Mouse (Mus musculus) kidney, embryonic 14.5 days (tissue): ENCODE measurements at regions not wholly inside any gene's neighbourhood (a gene's known extent, or its start where the extent isn't known, plus 50 kb on each side); places are given as distances from the start of the nearest gene placed in this dataset.

Source experiments
- ATAC-seq: fragments of 200-750 bp; cut with Nextera tagmentation; 2 replicates; pipeline ENCODE4 v1.8.0; 2017; ENCODE audit warnings: moderate number of reproducible peaks, mild to moderate bottlenecking, moderate TSS enrichment, moderate library complexity; ENCODE audit not compliant: low FRiP score, low TSS enrichment
- H3K27ac ChIP-seq: fragments of 300-500 bp; sonication (generic); 2 replicates; pipeline ENCODE4 v1.5.1; 2014; ENCODE audit warnings: low read depth, mild to moderate bottlenecking, low read length, moderate library complexity, mixed read lengths
- H3K27me3 ChIP-seq: fragments of 300-500 bp; sonication (generic); 2 replicates; pipeline ENCODE4 v1.6.1; 2014; ENCODE audit warnings: mild to moderate bottlenecking, low read length; ENCODE audit not compliant: control insufficient read depth, insufficient read depth
- H3K36me3 ChIP-seq: fragments of 300-500 bp; sonication (generic); 2 replicates; pipeline ENCODE4 v1.6.1; 2014; ENCODE audit warnings: low read length, mixed read lengths; ENCODE audit not compliant: control insufficient read depth, insufficient read depth
- H3K4me1 ChIP-seq: fragments of 300-500 bp; sonication (generic); 2 replicates; pipeline ENCODE4 v1.6.1; 2014; ENCODE audit warnings: low read length, mixed read lengths; ENCODE audit not compliant: control insufficient read depth, insufficient read depth
- H3K4me2 ChIP-seq: fragments of 300-500 bp; sonication (generic); replicated peaks from 2 replicates; pipeline ENCODE4 v1.6.1; 2014; ENCODE audit warnings: low read depth, mild to moderate bottlenecking, low read length
- H3K4me3 ChIP-seq: fragments of 300-500 bp; sonication (generic); 2 replicates; pipeline ENCODE4 v1.5.1; 2014; ENCODE audit warnings: mild to moderate bottlenecking, low read length
- H3K9ac ChIP-seq: fragments of 300-500 bp; sonication (generic); 2 replicates; pipeline ENCODE4 v1.6.1; 2014; ENCODE audit warnings: low read depth, mild to moderate bottlenecking, low read length, moderate library complexity
- H3K9me3 ChIP-seq: fragments of 300-500 bp; sonication (generic); 2 replicates; pipeline ENCODE4 v1.6.1; 2016; ENCODE audit warnings: low read length; ENCODE audit not compliant: control insufficient read depth
- WGBS: fragments of 180-500 bp; shearing (Covaris S2); extraction: QIAGEN DNeasy Blood & Tissue Kit; methylation state at CpG from one replicate; pipeline ENCODE4 v1.1.7; 2014; 5-methylcytosine and 5-hydroxymethylcytosine counted together

GRCm38 (mm10) chr8:90762390-90762789 lies 54.8 kb downstream of the Gm19935 start:
- H3K27ac ChIP-seq, result no peak overlapping the region
- no peak overlapping the region for H3K4me2 ChIP-seq
- no peak overlapping the region for H3K9ac ChIP-seq
- no peaks in the 10 kb centered on the region for H3K4me1 ChIP-seq
- WGBS, result 83% methylated on average over 7 of the region's 7 CpGs
- H3K9me3 ChIP-seq, result no peaks in the 10 kb centered on the region
- ATAC-seq, result no peak
- no peak overlapping the region for H3K4me3 ChIP-seq
- no peaks in the 10 kb centered on the region for H3K27me3 ChIP-seq
- H3K36me3 ChIP-seq, result no peaks in the 10 kb centered on the region

- no peak for ATAC-seq
- H3K36me3 ChIP-seq, result no peaks in the 10 kb centered on the region
Observed at GRCm38 (mm10) chr8:90761947-90762346, 55.2 kb downstream of the Gm19935 start.

GRCm38 (mm10) chr8:90761446-90761845 lies 55.7 kb downstream of the Gm19935 start:
- Histone ChIP-seq H3K27me3 (no peaks in the 10 kb centered on the region), H3K4me3 (no peak overlapping the region), H3K9ac (no peak overlapping the region), H3K4me2 (no peak overlapping the region), H3K36me3 (no peaks in the 10 kb centered on the region), H3K27ac (no peak overlapping the region), H3K4me1 (no peaks in the 10 kb centered on the region), H3K9me3 (no peaks in the 10 kb centered on the region)
- ATAC-seq, result no peak
- 85% methylated on average over 4 of the region's 4 CpGs for WGBS

More at GRCm38 (mm10) chr8:90761947-90762346, 55.2 kb downstream of the Gm19935 start:
- Histone ChIP-seq H3K9me3 (no peaks in the 10 kb centered on the region), H3K4me2 (no peak overlapping the region), H3K9ac (no peak overlapping the region), H3K4me1 (no peaks in the 10 kb centered on the region), H3K27me3 (no peaks in the 10 kb centered on the region), H3K27ac (no peak overlapping the region), H3K4me3 (no peak overlapping the region)
- WGBS, result 94% methylated on average over 5 of the region's 5 CpGs

- no peak overlapping the region for H3K4me3 ChIP-seq
- H3K4me1 ChIP-seq, result no peaks in the 10 kb centered on the region
- H3K9me3 ChIP-seq, result no peaks in the 10 kb centered on the region
- no peak for ATAC-seq
- no peak overlapping the region for H3K9ac ChIP-seq
- no peaks in the 10 kb centered on the region for H3K36me3 ChIP-seq
- no peak overlapping the region for H3K4me2 ChIP-seq
- WGBS, result 61% methylated on average over 9 of the region's 9 CpGs
- H3K27me3 ChIP-seq, result no peaks in the 10 kb centered on the region
- no peak overlapping the region for H3K27ac ChIP-seq
Observed at GRCm38 (mm10) chr8:90759531-90759930, 57.7 kb downstream of the Gm19935 start.

GRCm38 (mm10) chr8:90755020-90755419 lies 62.2 kb downstream of the Gm19935 start:
- no peaks in the 10 kb centered on the region for H3K4me1 ChIP-seq
- H3K9ac ChIP-seq, result no peak overlapping the region
- no peaks in the 10 kb centered on the region for H3K27me3 ChIP-seq
- no peak overlapping the region for H3K4me3 ChIP-seq
- H3K4me2 ChIP-seq, result no peak overlapping the region
- 0 out of 2 replicates have a peak, but pooled peaks have one; percentile 35 for ATAC-seq
- 30% methylated on average over 4 of the region's 4 CpGs for WGBS
- H3K9me3 ChIP-seq, result no peaks in the 10 kb centered on the region
- H3K27ac ChIP-seq, result no peak overlapping the region
- no peaks in the 10 kb centered on the region for H3K36me3 ChIP-seq

- Histone ChIP-seq H3K27ac (no peak overlapping the region), H3K4me3 (no peak overlapping the region), H3K9ac (no peak overlapping the region), H3K27me3 (no peaks in the 10 kb centered on the region), H3K9me3 (no peaks in the 10 kb centered on the region), H3K36me3 (no peaks in the 10 kb centered on the region), H3K4me1 (no peaks in the 10 kb centered on the region), H3K4me2 (no peak overlapping the region)
- WGBS, result 98% methylated on average over 2 of the region's 2 CpGs
- ATAC-seq, result no peak
Observed at GRCm38 (mm10) chr8:90743546-90743945, 73.6 kb downstream of the Gm19935 start.

GRCm38 (mm10) chr8:90740963-90741733 lies 76.0 kb downstream of the Gm19935 start:
- no peak overlapping the region for H3K4me2 ChIP-seq
- H3K27ac ChIP-seq, result no peak overlapping the region
- no peaks in the 10 kb centered on the region for H3K27me3 ChIP-seq
- H3K4me3 ChIP-seq, result no peak overlapping the region
- ATAC-seq, result no peak; the same call in 1 of the 2 replicates
- H3K9ac ChIP-seq, result no peak overlapping the region
- H3K9me3 ChIP-seq, result no peaks in the 10 kb centered on the region
- no peaks in the 10 kb centered on the region for H3K36me3 ChIP-seq
- 49% methylated on average over 9 of the region's 9 CpGs for WGBS
- H3K4me1 ChIP-seq, result no peaks in the 10 kb centered on the region

GRCm38 (mm10) chr8:90740302-90740962 lies 76.8 kb downstream of the Gm19935 start:
- WGBS, result 58% methylated on average over 2 of the region's 2 CpGs

GRCm38 (mm10) chr8:90728011-90728410 lies 89.2 kb downstream of the Gm19935 start:
- H3K4me2 ChIP-seq, result no peak overlapping the region
- no peaks in the 10 kb centered on the region for H3K36me3 ChIP-seq
- H3K27ac ChIP-seq, result no peak overlapping the region
- no peak overlapping the region for H3K9ac ChIP-seq
- no peak overlapping the region for H3K4me3 ChIP-seq
- no peaks in the 10 kb centered on the region for H3K4me1 ChIP-seq
- no peaks in the 10 kb centered on the region for H3K9me3 ChIP-seq
- WGBS, result 50% methylated on average over 1 of the region's 1 CpGs
- ATAC-seq, result no peak
- H3K27me3 ChIP-seq, result no peaks in the 10 kb centered on the region

More at GRCm38 (mm10) chr8:90740302-90740962, 76.8 kb downstream of the Gm19935 start:
- no peaks in the 10 kb centered on the region for H3K36me3 ChIP-seq
- no peak overlapping the region for H3K9ac ChIP-seq
- H3K27me3 ChIP-seq, result no peaks in the 10 kb centered on the region
- H3K9me3 ChIP-seq, result no peaks in the 10 kb centered on the region
- no peak overlapping the region for H3K27ac ChIP-seq
- no peak overlapping the region for H3K4me2 ChIP-seq
- ATAC-seq, result no peak
- no peaks in the 10 kb centered on the region for H3K4me1 ChIP-seq
- no peak overlapping the region for H3K4me3 ChIP-seq
